8 mouse cellular contexts compared by ENCODE assay signal in the genomic region with DNA sequence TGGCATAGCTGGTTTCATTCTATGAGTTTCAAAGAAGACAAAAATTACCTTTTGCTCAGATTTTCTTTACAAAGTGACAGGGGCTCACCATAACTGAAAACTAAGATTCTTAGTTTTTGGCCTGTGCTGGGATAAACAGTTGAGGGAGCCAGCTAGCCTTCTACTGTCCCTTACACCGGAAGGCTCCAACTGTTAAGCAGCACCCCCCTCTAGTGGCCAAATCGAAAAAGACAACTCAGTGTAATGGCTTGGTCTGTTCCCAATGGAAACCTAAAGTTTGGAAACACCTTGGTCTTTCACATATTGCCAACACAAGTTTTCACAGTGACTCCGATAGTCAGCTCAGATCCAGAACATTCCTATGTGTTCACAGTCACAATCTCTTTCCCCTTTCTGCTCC.
DNase-seq lines count a peak whose midpoint lies in the region; ATAC-seq and TF ChIP-seq lines count a peak whose summit lies in the region.

No protein-coding gene starts in this region.

- H3K27ac ChIP-seq in CH12.LX (ENCODE audit: insufficient read depth, low read depth): no peak overlapping the region
- no peak overlapping the region for H3K27ac ChIP-seq in heart, postnatal 0 days (ENCODE audit: low read depth)
- no peak overlapping the region for H3K27ac ChIP-seq in liver, embryonic 14.5 days
- H3K27ac ChIP-seq in neural tube, embryonic 13.5 days (replicated peaks): no peak overlapping the region

- H3K36me3 ChIP-seq in CH12.LX (replicated peaks in 1 of 2; ENCODE audit: control insufficient read depth in 1 of 2, insufficient read depth in 1 of 2, low read length in 1 of 2): no peaks in the 10 kb centered on the region
- no peaks in the 10 kb centered on the region for H3K36me3 ChIP-seq in heart, postnatal 0 days (replicated peaks; ENCODE audit: control insufficient read depth, insufficient read depth, low read length)
- H3K36me3 ChIP-seq in liver, embryonic 14.5 days (replicated peaks; ENCODE audit: control insufficient read depth, insufficient read depth, low read depth): no peaks in the 10 kb centered on the region
- no peaks in the 10 kb centered on the region for H3K36me3 ChIP-seq in neural tube, embryonic 13.5 days

- DNase-seq in CH12.LX (ENCODE audit: extremely low read depth): peak; percentile 78
- DNase-seq in brain, adult 2 months (ENCODE audit: low read depth, low spot score): peak; percentile 87
- peak; percentile 57 for DNase-seq in heart, postnatal 0 days (ENCODE audit: low spot score)
- DNase-seq in kidney, postnatal 14 days: peak; percentile 82
- peak; percentile 20 to 34 (median 30) for DNase-seq in liver, embryonic 14.5 days (ENCODE audit: low read depth in 3 of 3, low spot score in 3 of 3)
- peak; percentile 54 for DNase-seq in telencephalon, adult 2 months (ENCODE audit: low read depth, low spot score)

- TF ChIP-seq EP300 in CH12.LX (IDR thresholded peaks at IDR 0.05; ENCODE audit: low read length): no peak
- no peak for TF ChIP-seq EP300 in heart, postnatal 0 days (IDR thresholded peaks at IDR 0.05; ENCODE audit: low read depth)
- TF ChIP-seq EP300 in liver, embryonic 14.5 days (IDR thresholded peaks at IDR 0.05; ENCODE audit: low read depth): no peak

- TF ChIP-seq RAD21 in CH12.LX (IDR thresholded peaks at IDR 0.05; ENCODE audit: low read depth, low read length): peak; percentile 99

- WGBS in heart, postnatal 0 days: 12% methylated on average over 3 of the region's 3 CpGs
- WGBS in liver, embryonic 14.5 days (ENCODE audit: insufficient replicate concordance): 5% methylated on average over 3 of the region's 3 CpGs
- WGBS in neural tube, embryonic 13.5 days: 12% methylated on average over 3 of the region's 3 CpGs

- no peaks in the 10 kb centered on the region for H3K27me3 ChIP-seq in CH12.LX (replicated peaks)
- H3K27me3 ChIP-seq in heart, postnatal 0 days (ENCODE audit: control insufficient read depth, insufficient read depth, low read length): no peaks in the 10 kb centered on the region
- no peaks in the 10 kb centered on the region for H3K27me3 ChIP-seq in liver, embryonic 14.5 days (ENCODE audit: control insufficient read depth, insufficient read depth, low read length)
- H3K27me3 ChIP-seq in neural tube, embryonic 13.5 days: no peaks in the 10 kb centered on the region; the same call in 1 of the 2 replicates

- dilution Hi-C loops in CH12.LX (cut with MboI; ENCODE audit: extremely low pct_ligation_motif_present, extremely low pct_unique_long_range_greater_than_20kb, low sequenced_read_pairs): no loop called here

- in situ Hi-C loops in CH12.LX (cut with MboI; ENCODE audit: low pct_ligation_motif_present, low pct_unique_long_range_greater_than_20kb, low sequenced_read_pairs): loop anchor here (10.0 to 25.0 kb wide), 3 partner anchors 245 to 745 kb away; no protein-coding TSS in a partner anchor

- H3K4me1 ChIP-seq in CH12.LX (ENCODE audit: control insufficient read depth in 1 of 2, insufficient read depth in 2 of 2): no peaks in the 10 kb centered on the region; a peak in 1 of 4 replicates
- no peaks in the 10 kb centered on the region for H3K4me1 ChIP-seq in heart, postnatal 0 days (ENCODE audit: control insufficient read depth, insufficient read depth)
- H3K4me1 ChIP-seq in liver, embryonic 14.5 days (replicated peaks; ENCODE audit: control insufficient read depth in 2 of 2, insufficient read depth in 2 of 2, low read length in 1 of 2): no peaks in the 10 kb centered on the region
- no peaks in the 10 kb centered on the region for H3K4me1 ChIP-seq in neural tube, embryonic 13.5 days (replicated peaks)

- H3K4me3 ChIP-seq in CH12.LX (replicated peaks in 1 of 3; ENCODE audit: low read depth in 2 of 3, low read length in 2 of 3, poor library complexity in 1 of 3): no peak overlapping the region
- H3K4me3 ChIP-seq in heart, postnatal 0 days (ENCODE audit: low read depth, low read length): no peak overlapping the region
- H3K4me3 ChIP-seq in liver, embryonic 14.5 days (ENCODE audit: insufficient read depth in 1 of 2, low read depth in 2 of 2, low read length in 2 of 2): no peak overlapping the region
- no peak overlapping the region for H3K4me3 ChIP-seq in neural tube, embryonic 13.5 days

- H3K9me3 ChIP-seq in CH12.LX (replicated peaks; ENCODE audit: low read length): no peaks in the 10 kb centered on the region
- no peaks in the 10 kb centered on the region for H3K9me3 ChIP-seq in heart, postnatal 0 days (replicated peaks; ENCODE audit: control insufficient read depth, low read length)
- no peaks in the 10 kb centered on the region for H3K9me3 ChIP-seq in liver, embryonic 14.5 days (ENCODE audit: control insufficient read depth, low read length)
- H3K9me3 ChIP-seq in neural tube, embryonic 13.5 days: no peaks in the 10 kb centered on the region

- H3K4me2 ChIP-seq in CH12.LX (ENCODE audit: insufficient read depth, low read depth, poor library complexity, severe bottlenecking): no peak overlapping the region
- no peak overlapping the region for H3K4me2 ChIP-seq in heart, postnatal 0 days (ENCODE audit: low read depth, low read length)
- H3K4me2 ChIP-seq in liver, embryonic 14.5 days (ENCODE audit: low read depth): no peak overlapping the region
- no peak overlapping the region for H3K4me2 ChIP-seq in neural tube, embryonic 13.5 days

- H3K79me2 ChIP-seq in CH12.LX (replicated peaks; ENCODE audit: control insufficient read depth, extremely low read depth, insufficient read depth, poor library complexity, severe bottlenecking): no peaks in the 10 kb centered on the region

- TF ChIP-seq CTCF in CH12.LX (conservative IDR thresholded peaks at IDR 0.05 in 1 of 2, IDR thresholded peaks at IDR 0.05 in 1 of 2; ENCODE audit: low read depth in 2 of 2, low read length in 2 of 2): peak; percentile 66 to 98
- TF ChIP-seq CTCF in heart, postnatal 0 days (IDR thresholded peaks at IDR 0.05; ENCODE audit: low read depth): peak; percentile 95
- peak; percentile 82 for TF ChIP-seq CTCF in liver, embryonic 14.5 days (IDR thresholded peaks at IDR 0.05; ENCODE audit: low read depth)

- no peak overlapping the region for H3K9ac ChIP-seq in CH12.LX (ENCODE audit: insufficient read depth, low read depth)
- H3K9ac ChIP-seq in heart, postnatal 0 days (replicated peaks; ENCODE audit: low read depth, low read length): no peak overlapping the region
- H3K9ac ChIP-seq in liver, embryonic 14.5 days (replicated peaks): no peak overlapping the region
- H3K9ac ChIP-seq in neural tube, embryonic 13.5 days: no peak overlapping the region

- TF ChIP-seq POLR2A in CH12.LX (IDR thresholded peaks at IDR 0.05; ENCODE audit: low read depth, low read length): no peak

- peak; percentile 79; the same call in 1 of the 2 replicates for ATAC-seq in erythroblast, adult 5-6 weeks (replicated peaks; ENCODE audit: low FRiP score, poor library complexity, severe bottlenecking)
- ATAC-seq in heart, postnatal 0 days (ENCODE audit: insufficient read depth, low read depth): peak; percentile 79
- ATAC-seq in liver, embryonic 14.5 days (ENCODE audit: insufficient read depth): no peak
- peak; percentile 93 for ATAC-seq in neural tube, embryonic 13.5 days (ENCODE audit: low read depth)

TF ChIP-seq in CH12.LX, 34 proteins besides CTCF, POLR2A, EP300 and RAD21:
- TF ChIP-seq TBP (conservative IDR thresholded peaks at IDR 0.05; ENCODE audit: low read depth, low read length) (no peak), SIN3A (IDR thresholded peaks at IDR 0.05; ENCODE audit: low read length) (no peak), MXI1 (IDR thresholded peaks at IDR 0.05; ENCODE audit: low read depth, low read length) (no peak), SMC3 (IDR thresholded peaks at IDR 0.05; ENCODE audit: low read depth, low read length) (peak; percentile 89), NRF1 (IDR thresholded peaks at IDR 0.05; ENCODE audit: low read depth, low read length) (no peak), CHD1 (IDR thresholded peaks at IDR 0.05; ENCODE audit: low read depth, low read length) (no peak), NELFE (IDR thresholded peaks at IDR 0.05; ENCODE audit: low read depth, low read length) (peak; percentile 40; the same call in 1 of the 2 replicates), USF1 (IDR thresholded peaks at IDR 0.05; ENCODE audit: low read depth, low read length) (no peak), UBTF (IDR thresholded peaks at IDR 0.05; ENCODE audit: low read depth, low read length) (no peak), ZC3H11A (IDR thresholded peaks at IDR 0.05; ENCODE audit: low read depth, low read length) (peak; percentile 81), CHD2 (IDR thresholded peaks at IDR 0.05; ENCODE audit: low read length) (no peak), ZNF384 (IDR thresholded peaks at IDR 0.05; ENCODE audit: low read depth, low read length) (no peak), JUN (IDR thresholded peaks at IDR 0.05; ENCODE audit: insufficient read depth, low read depth, low read length) (no peak), E2F4 (IDR thresholded peaks at IDR 0.05; ENCODE audit: insufficient replicate concordance, low read depth, low read length) (no peak), ELF1 (IDR thresholded peaks at IDR 0.05; ENCODE audit: low read depth, low read length) (peak; percentile 49; the same call in 1 of the 2 replicates), MAFK (IDR thresholded peaks at IDR 0.05; ENCODE audit: insufficient replicate concordance, low read length) (no peak), USF2 (conservative IDR thresholded peaks at IDR 0.05; ENCODE audit: low read depth, low read length) (no peak), ZKSCAN1 (IDR thresholded peaks at IDR 0.05; ENCODE audit: borderline replicate concordance, low read depth, low read length) (no peak), RCOR1 (conservative IDR thresholded peaks at IDR 0.05; ENCODE audit: low read depth, low read length) (no peak)

Comparison
In these comparisons a context has a peak if more than half of its experiments do, and no peak if none do; other contexts are left out.
1. DNase-seq: peak in every context shown above with its lines; median percentile 87 in brain, adult 2 months; 82 in kidney, postnatal 14 days; 78 in CH12.LX; 57 in heart, postnatal 0 days; 54 in telencephalon, adult 2 months; 30 in liver, embryonic 14.5 days.